Mouse (Mus musculus) gastrocnemius, postnatal 36 days (tissue): ENCODE measurements at regions not wholly inside any gene's neighbourhood (a gene's known extent, or its start where the extent isn't known, plus 50 kb on each side); places are given as distances from the start of the nearest gene placed in this dataset.
A peak's percentile ranks its signal among the peaks of the same experiment; 100 is the strongest.

Source experiments
- DNase-seq, 2 experiments: peaks; one replicate each; pipeline ENCODE4 v3.0.0; 2022
- intact Hi-C: fragments of 180-260 bp; cut with DNase I; formaldehyde crosslinking; loops from one replicate; pipeline ENCODE4 v1.15.1; 2025

DNA sequence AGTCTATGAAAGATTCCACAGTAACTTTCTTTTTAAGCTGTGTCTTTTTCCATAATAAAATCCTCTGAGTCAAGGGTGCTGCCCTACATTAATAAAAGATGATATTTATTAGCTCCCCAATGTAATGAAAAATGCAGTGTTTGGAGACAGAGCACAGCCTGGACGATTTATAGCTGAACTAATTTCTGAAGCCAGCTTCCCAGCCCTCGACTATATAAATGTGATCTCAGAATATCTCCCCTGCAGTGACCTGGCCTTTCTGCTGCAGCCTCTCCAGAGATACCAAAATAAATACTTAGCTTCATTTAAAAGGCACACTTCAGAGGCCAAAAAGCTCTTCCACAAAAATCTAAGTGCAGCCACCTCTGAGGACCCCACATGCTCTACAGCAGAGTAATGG is 534.7 kb downstream of the Zfp619 start:
- intact Hi-C loops = no loop called here

DNA sequence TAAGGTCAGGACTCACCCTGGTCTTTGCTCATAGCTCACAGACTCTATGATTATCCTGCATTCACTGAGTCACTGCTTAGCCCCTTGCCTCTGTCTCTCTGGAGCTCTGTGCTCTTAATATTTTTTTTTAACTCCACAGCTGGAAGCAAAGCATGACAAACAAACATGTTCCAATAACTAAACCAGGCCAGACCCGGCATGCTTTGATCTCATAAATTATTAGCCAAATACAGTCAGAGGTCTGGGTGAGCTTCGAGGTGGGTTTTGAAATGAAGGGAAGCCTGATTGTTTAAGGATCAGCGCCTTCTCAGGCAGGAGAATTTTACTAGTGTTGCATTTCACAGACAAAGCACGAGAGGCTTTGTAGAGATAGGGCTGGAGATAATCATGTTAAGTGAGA is 541.3 kb downstream of the Zfp619 start:
- DNase-seq = no peak
- intact Hi-C loops = no loop called here

More for the DNA sequence above, 534.7 kb downstream of the Zfp619 start:
- DNase-seq = no peak

DNA sequence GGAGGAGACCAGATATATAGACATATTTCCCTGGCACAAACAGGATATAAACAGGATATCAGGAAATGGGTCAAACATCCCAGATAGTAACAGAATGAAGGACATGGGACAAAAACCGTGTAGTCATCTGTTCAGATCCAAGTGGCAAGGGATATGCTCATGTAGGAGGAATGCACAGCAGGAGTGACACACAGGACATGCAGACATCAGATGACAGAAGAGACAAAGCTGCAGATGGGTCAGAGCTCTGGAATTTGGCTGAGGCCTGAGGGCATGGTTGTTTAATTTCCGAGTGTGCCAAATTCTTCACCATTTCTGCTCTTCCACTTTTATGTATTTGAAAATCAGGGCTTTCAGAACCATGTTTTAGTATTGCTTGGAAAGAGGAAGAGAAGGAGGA is 547.1 kb downstream of the Zfp619 start:
- no peak for DNase-seq
- intact Hi-C loops = no loop called here

DNA sequence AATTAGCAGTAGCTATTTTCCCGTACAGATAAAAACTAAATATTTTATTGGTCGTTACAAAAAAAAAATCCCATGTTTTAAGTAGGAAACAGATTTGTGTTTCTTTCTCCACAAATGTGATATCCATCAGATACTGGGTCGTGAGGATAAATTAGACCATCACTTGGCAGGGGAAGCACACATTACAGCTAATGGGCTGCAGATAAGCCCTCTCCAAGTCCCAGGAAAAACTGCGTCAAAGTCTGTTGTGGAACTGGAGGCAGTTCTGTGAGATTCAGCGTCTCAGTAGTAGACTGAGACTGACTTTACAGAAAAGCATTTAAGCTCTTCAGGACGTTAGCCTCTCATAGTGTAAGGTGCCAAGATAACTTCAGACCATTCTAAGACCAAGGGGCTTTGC is 548.0 kb downstream of the Zfp619 start:
- intact Hi-C loops = no loop called here
- DNase-seq = no peak

DNA sequence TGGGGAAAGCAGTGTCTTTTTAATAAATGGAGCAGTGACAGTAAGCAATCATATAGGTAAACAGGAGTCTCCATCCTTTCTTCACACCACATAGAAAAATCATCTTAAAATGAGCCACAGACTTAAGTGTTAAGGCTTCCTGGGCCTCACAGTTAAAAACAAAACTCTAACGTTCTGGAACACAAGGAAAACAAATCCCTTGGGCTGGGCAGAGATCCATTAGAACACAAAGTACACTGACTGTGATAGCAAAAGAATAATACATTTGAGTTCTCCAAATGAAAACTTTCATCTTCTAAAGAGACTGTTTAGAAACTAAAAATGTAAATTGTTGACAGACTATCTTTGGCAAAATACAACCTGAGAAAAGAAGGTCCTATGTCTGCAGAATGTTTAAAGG is 549.8 kb downstream of the Zfp619 start:
- peak in 1 of 2 experiments; percentile 5 for DNase-seq
- intact Hi-C loops = no loop called here

DNA sequence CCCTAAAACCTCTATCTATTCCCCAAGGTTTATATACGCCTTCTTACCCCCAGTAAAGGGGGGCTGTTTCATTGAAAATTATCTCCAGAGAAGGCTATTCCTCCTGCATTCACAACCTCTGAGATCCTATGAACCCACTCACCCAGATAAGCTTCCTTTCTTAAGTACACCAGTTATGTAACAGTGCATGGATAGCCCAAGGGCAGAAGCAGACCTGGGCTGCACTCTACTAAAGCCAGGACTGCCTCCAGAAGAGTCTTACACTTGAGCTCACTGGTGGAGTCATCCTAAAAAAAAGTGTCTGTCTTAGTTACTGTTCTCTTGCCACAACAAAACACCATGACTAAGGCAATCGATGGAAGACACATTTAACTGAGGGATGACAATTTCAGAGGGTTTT is 553.7 kb downstream of the Zfp619 start:
- intact Hi-C loops = no loop called here

DNA sequence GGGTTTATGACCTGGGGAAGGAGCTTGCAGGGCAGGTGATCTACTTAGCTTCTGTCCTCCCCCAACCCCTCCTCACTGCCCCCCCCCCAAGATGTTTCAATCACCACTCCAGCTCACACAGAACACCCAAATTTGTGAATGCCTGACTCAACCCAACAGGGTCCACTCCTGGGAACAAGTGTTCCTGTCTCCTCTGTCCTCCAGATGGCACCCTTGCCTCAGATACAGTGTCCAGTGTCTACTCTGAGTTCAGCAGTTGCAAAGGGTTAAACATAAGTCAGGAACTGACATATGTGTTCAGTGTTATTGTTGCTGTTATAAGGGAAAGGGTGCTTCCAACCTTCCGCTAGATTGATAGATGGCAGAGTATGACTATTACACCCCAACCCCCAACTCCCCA is 554.9 kb downstream of the Zfp619 start:
- no peak for DNase-seq
- intact Hi-C loops = no loop called here

More for the DNA sequence above, 553.7 kb downstream of the Zfp619 start:
- no peak for DNase-seq

DNA sequence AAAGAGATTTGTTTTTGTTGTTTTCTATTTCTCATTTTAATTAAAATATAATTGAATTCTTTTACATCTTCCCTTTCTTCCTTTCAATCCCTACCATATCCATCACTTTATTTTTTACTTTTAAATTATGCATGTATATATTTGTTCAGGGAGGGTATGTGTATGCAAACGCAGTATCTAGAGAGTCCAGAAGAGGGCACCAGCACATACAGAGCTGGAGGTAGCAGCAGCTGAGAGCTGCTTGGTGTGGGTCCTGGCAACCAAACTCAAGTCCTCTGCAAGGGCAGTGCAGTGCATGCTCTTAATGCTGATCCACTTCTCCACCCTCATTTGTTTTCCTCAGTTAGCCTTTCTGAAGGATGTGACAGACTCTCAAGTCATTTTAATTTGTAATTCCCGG is 568.7 kb downstream of the Zfp619 start:
- peak in 1 of 2 experiments; percentile 14 for DNase-seq
- intact Hi-C loops = loop anchor here (2.0 kb wide), 1 partner anchor 187 kb away; no protein-coding TSS in a partner anchor

DNA sequence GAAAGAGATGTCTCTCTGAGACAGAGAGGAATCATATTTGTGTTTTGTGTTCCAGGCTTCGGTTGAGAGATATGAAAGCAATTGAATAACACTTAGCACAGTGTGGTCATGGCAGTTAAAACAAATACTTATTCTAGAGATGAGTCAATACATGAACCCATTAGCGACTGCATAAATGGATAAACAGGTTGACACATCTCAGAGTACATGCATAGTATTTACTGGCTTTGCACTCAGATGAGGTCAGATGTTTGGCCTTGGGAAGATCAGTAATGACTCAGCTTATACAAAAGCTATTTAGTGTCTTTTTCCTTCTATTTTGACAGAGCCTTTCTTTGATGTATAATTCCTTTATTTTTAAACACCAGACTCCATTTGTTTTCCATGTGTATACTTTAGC is 579.5 kb downstream of the Zfp619 start:
- intact Hi-C loops = no loop called here
- no peak for DNase-seq

DNA sequence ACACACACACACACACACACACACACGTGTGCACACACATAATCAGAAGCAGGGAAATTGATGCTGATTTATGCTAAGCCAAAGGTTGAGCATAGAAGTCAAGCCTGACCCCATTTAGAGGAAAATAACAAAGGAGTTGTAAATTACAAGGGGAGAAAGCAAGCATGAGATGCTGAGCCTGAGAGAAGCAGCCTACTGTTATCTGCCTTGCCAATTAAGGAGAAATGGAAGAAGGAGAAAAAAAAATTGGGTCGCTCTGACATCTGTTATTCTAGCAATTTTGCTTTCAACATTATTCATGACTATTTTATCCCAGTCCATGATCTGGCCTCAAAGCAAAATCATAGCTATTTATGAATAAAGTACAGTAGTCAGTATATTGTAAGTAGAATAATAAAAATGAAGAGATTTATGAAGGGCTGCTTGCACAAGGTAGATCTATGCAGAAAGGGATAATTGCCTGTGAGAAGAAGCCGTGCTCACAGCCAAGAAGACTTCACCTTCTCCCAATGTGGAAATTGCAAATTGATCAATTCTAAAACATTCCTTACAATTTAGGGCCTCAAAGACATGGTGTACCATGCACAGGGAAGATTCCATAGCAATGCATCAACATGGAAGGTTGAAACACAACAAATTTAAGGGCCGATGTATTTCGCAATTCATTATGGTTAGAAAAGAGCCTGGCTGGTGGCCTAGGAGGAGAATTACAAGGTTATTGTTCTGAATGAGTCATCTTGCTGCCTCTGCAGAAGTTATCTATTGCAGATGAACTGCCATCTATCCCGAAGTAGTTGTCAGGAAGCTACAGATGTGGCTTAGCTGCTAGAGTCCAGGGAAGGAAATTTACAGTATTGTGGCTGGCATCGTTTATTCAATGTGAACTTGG is 585.7 kb downstream of the Zfp619 start:
- intact Hi-C loops = no loop called here
- DNase-seq = peak in 1 of 2 experiments; percentile 12

DNA sequence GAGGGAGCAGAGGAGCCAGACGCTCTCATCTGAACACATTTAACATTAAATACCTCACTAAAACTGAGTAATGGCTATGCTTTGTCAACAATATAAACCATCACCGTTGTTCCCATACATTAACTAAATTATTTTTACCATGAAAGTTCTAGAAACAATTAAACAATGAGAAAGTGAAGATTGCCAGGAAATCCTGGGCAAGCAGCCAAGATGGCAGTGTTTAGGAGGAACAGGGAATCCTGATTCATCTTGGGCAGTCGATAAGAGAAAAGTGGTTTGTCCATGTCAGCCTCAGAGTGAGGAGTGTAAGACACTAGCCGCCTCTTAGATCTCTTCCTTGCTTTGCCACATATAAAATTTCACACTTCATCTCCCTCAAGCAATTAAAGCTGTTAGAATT is 625.3 kb downstream of the Zfp619 start:
- intact Hi-C loops = no loop called here
- no peak for DNase-seq

DNA sequence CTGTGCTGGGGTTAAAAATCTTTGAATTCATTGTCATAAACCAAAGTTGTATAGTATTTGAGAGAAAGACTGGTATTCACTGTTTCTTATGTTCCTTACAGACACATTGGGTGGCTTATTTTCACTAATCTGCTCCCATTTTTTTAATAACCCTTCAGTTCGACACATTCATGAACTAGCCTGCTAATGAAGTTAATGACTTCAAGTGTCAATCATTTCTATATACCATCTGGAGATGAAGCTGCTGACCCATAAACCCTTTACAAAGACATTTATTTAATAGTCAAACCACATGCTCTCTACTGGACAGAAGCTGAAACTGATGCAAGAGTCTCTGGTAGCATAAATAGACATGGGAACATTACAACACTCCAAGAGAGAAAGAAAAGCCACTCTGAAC is 626.9 kb downstream of the Zfp619 start:
- DNase-seq = no peak
- intact Hi-C loops = no loop called here

DNA sequence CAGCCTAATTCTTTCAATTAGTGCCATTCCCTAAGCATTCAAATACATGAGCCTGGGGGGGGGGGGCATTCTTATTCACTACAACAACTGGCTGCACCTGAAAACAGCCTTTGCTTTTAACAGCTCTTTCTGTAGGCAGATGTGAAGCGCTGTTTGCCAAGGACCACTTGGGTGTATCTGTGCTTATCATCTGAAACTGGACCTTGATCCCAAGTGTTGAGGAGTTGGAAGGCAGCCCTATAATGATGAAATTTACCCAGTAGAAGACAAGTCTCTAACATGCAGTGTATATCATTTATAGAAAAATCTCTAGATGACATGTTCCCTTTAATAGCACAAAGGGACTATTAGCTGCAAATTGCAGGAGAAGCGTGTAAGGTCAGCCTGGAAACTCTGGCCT is 660.0 kb downstream of the Zfp619 start:
- intact Hi-C loops = no loop called here
- no peak for DNase-seq

DNA sequence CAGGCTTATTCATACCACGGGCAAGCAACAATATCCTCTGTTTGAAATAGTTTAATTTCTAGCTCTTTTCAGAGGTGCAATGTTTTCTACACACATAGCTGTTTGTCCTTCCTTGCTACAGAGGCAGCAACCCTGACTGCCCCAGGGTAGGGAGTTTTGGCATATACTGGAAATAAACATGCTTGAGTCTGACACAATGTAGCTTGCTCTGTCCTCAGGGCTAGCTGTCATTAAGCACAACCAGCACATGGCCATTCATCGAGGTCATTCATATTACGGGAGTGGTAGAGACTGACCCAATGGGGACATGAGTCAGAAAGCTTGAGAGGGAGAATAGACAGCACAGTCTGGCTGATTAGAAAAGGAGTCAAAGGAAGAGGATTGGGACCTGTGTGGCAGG is 677.8 kb downstream of the Zfp619 start:
- intact Hi-C loops = no loop called here
- no peak for DNase-seq

DNA sequence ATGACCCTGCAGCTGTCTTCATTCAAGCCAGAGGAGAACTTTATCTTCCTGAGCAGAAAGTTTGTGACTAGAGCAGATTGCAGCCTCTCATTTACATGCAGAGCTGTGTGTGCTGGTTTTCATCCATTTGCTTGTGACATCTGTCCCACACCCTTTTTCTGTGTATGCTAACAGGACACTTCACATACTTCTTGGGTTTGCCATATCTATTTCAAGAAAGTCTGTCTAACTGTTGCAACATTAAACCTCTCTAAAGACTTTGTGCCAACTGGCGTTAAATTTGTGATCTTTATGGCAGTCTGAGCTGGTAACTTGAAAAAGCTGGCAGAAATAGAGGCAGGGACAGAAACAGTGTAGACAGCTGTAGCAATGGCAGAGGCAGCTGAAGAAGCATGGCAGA is 685.0 kb downstream of the Zfp619 start:
- DNase-seq = no peak
- intact Hi-C loops = no loop called here

DNA sequence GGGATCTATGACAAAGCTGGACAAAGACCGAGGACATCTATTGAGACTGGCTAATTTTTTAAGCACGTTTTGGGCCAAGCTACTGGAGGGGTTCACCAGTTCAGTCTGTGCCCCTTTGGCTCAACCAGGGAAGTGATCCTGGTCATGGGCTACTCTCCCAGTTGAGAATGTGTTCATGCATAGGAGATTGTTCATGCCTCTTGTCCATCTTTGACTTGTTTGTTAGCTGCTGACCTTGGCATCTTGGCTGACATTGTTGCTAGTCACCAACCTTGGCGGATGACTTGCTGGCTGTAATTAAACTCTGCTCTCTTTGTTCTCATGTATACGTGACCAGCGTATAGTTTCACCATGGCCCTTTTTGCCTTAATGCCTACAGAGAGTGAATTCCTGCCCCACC is 686.2 kb upstream of the Vstm2b start:
- DNase-seq = no peak
- intact Hi-C loops = no loop called here

DNA sequence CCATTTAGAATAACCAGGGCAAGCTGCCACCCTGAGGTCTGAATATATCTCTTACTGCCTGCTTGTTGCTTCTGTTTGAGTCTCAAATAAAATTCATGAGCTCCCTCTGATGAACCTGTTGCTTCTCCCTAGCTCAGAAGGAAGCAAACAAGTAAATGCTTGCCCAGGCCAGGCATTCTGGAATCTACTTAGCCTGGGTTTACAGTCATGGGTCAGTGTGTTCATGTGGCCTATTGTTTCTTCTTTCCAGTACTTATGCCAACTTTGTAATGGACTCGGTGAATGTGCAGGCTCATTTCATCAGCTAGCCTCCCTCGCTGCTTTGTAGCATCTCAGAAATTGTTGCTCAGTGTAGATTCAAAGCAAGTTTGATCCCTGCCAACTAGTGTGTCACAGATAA is 685.6 kb upstream of the Vstm2b start:
- no peak for DNase-seq
- intact Hi-C loops = no loop called here

DNA sequence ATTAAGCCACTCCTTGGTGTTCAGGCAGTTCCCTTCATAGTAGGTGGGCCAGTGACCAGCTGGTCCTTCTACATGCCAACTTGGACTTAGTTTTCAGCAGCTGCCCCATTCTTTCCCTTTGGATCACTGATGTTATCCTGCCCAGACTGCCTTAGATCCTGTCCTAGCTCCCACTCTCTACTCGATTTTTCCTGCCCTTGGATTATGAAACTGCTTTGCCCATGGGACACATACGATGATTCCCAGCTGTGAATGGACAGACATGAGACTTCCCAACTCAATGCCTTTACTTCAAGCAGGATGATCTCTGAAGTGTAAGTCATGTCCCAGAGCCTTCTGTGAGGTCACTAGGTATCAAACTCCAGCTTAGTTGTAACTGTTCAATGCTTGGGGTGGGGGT is 684.5 kb upstream of the Vstm2b start:
- intact Hi-C loops = no loop called here
- DNase-seq = no peak

DNA sequence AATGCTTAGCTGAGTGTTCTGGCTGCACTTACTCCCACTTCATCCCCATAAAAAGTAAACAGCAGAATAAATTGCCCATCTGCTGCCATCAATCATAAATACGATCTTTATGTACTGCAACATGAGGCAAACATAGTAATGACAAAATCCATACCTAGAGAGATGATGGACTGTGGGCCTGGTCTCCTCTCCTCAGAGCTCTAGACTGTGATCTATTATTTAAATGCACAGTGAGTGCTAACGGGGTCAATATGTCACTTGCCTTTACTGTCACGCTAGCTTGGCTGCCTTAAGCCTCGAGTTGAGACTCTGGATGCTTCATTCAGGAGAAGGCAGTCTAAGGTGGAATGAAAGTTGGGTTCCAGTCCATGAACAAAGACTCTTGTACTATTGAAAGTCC is 683.7 kb upstream of the Vstm2b start:
- DNase-seq = no peak
- intact Hi-C loops = no loop called here

DNA sequence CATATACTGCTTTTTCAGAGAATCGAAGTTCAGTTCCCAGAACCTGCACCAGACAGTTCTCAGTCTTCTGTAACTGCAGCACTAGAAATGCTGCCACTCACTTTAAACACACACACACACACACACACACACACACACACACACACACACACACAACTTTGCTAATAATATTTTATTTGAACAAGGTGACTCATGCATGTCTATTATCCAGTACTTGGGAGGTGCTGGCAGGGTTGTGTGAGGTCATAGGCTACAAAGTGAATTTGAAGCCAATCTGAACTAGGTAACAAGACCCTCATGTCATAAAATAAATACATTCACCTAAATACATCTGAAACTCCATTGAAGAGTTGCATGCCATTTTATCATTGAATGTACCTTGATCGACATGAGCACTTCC is 682.9 kb upstream of the Vstm2b start:
- DNase-seq = no peak
- intact Hi-C loops = loop anchor here (5.0 kb wide), 1 partner anchor 402 kb away; no protein-coding TSS in a partner anchor

DNA sequence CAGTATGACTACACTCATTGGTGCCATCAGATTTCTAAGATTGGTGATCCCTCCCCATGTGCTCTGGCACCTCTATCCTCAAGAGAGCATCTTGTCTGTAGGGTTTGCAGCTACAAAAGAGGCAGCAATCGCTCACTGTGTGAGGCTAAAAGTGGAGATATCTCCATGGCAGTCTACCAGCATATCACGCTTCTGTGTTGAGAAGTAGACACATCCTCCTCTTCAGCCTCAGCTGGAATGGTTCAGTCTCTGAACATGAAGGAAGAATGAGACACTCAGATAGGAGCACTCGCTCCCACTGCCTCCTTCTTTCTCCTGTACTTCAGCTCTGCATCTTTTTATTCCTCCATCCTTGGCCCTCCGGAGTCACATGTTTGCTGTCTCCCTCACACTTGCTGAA is 677.6 kb upstream of the Vstm2b start:
- intact Hi-C loops = no loop called here
- DNase-seq = no peak

DNA sequence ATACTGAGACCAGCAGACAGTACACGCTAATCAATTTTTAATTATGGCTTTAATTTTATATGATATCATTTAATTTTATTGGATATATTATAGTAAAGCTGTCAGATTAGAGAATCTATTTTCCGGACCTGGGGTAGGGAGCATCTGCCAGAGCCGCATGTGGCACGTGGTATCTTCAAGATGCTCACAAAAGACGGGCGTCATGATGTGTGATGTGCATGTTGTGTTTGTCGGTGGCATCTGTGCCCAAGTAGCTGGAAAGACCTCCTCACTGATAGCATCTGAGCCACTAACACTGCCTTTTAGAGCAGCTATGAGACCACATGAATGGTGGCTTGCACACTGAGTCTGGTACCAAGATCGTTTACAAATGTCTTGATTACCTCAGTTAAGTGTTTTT is 652.9 kb upstream of the Vstm2b start:
- no peak for DNase-seq
- intact Hi-C loops = no loop called here

DNA sequence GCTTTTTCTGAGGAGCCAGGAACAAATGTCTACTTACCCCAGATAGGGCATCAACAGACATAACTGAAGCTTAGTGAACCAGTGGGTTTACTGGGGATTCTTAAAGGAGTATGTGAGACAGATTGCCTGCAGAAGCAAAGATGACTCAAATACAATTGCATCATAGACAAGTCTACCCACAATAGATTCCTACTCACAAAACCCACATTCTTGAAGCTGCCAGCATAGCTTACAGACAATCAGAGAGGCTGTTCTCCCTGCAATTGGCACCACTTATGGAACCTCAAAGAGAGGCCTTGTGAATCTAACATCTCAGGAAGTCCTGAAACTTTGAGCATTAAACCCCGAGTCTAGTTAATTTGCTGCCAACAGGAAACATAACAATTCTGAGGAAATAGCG is 649.6 kb upstream of the Vstm2b start:
- intact Hi-C loops = no loop called here
- no peak for DNase-seq
